Mouse (Mus musculus) liver, embryonic 14 days (tissue): Measurements from ENCODE around the gene 3100002H09Rik. TPM values are rescaled to one million over a fixed set of nuclear protein-coding genes. Genes with fewer than 3 reads are reported as not detected.

ENCODE experiments used
- polyA plus RNA-seq: library from polyadenylated mRNA; depleted of rRNA; stranded (reverse); fragments of >200 nt; gene quantifications from 2 replicates; pipeline ENCODE4 v1.2.3, GENCODE M21; 2012; rRNA removed

The 3100002H09Rik gene
- not detected in 2 replicates for polyA plus RNA-seq

GRCm38 (mm10) chr4:124610703-124611102 lies at the start of gene 3100002H09Rik:
3100002H09Rik (minus strand) TSS chr4:124610803.

GRCm38 (mm10) chr4:124656518-124656853 lies 45.9 kb upstream of the 3100002H09Rik start, which contains the start of gene Pou3f1:
Pou3f1 (plus strand) TSS chr4:124656807.

Other genes starting within 250 kb of the 3100002H09Rik start
- gene Pou3f1, start 46.0 kb upstream of the 3100002H09Rik start, polyA plus RNA-seq, result 0.01 TPM in 2 replicates
- 18.1 and 18.4 TPM in 2 replicates for gene Utp11, start 82.8 kb upstream of the 3100002H09Rik start, polyA plus RNA-seq
- gene Fhl3, start 89.9 kb upstream of the 3100002H09Rik start, polyA plus RNA-seq, result 2.5 and 3.4 TPM in 2 replicates
- 46.1 and 50.2 TPM in 2 replicates for gene Sf3a3, start 104.0 kb upstream of the 3100002H09Rik start, polyA plus RNA-seq
- gene Inpp5b, start 131.0 kb upstream of the 3100002H09Rik start, polyA plus RNA-seq, result 29.7 and 37.7 TPM in 2 replicates
- 8.3 and 9.0 TPM in 2 replicates for gene Mtf1, start 191.3 kb upstream of the 3100002H09Rik start, polyA plus RNA-seq
- gene Yrdc, start 239.9 kb upstream of the 3100002H09Rik start, polyA plus RNA-seq, result 19.6 and 27.2 TPM in 2 replicates
- gene 1110065P20Rik, start 240.4 kb upstream of the 3100002H09Rik start, polyA plus RNA-seq, result 9.4 and 10.3 TPM in 2 replicates